Mouse (Mus musculus) urinary bladder, adult 18-20 months (tissue): ENCODE results near the gene Sost.
"Not testable (repeated sequence)": the region's sequence is repeated elsewhere in the genome, so short reads cannot be mapped to it uniquely, and the experiment has no call there.

Source experiments
- DNase-seq, 2 experiments: peaks; one replicate each; pipeline ENCODE4 v3.0.0; 2022; ENCODE audit warnings: low spot score in 2 of 2, mixed read lengths in 2 of 2

Sost gene

GRCm38 (mm10) chr11:101966965-101967614 lies at the start of gene Sost:
Gene Sost (minus strand): TSS chr11:101967015.
- DNase-seq: no peak

GRCm38 (mm10) chr11:102016136-102016535 lies 49.3 kb upstream of the Sost start:
- DNase-seq: no peak

- no peak for DNase-seq
Observed at GRCm38 (mm10) chr11:102015472-102015871, 48.7 kb upstream of the Sost start.

GRCm38 (mm10) chr11:102013201-102013600 lies 46.4 kb upstream of the Sost start:
- no peak for DNase-seq

- DNase-seq: no peak
Observed at GRCm38 (mm10) chr11:102011510-102011909, 44.7 kb upstream of the Sost start.

- DNase-seq: no peak
Observed at GRCm38 (mm10) chr11:102010140-102010539, 43.3 kb upstream of the Sost start.

- DNase-seq: no peak
Observed at GRCm38 (mm10) chr11:102008954-102009637, 42.3 kb upstream of the Sost start.

- DNase-seq: no peak
Observed at GRCm38 (mm10) chr11:102008372-102008771, 41.6 kb upstream of the Sost start.

GRCm38 (mm10) chr11:102006688-102007087 lies 39.9 kb upstream of the Sost start:
- DNase-seq: no peak

GRCm38 (mm10) chr11:102006271-102006670 lies 39.5 kb upstream of the Sost start:
- no peak for DNase-seq

- no peak for DNase-seq
Observed at GRCm38 (mm10) chr11:102004251-102004650, 37.4 kb upstream of the Sost start.

- DNase-seq: no peak
Observed at GRCm38 (mm10) chr11:101999466-101999865, 32.7 kb upstream of the Sost start.

GRCm38 (mm10) chr11:101998258-101998657 lies 31.4 kb upstream of the Sost start:
- DNase-seq: no peak

GRCm38 (mm10) chr11:101995938-101996337 lies 29.1 kb upstream of the Sost start:
- DNase-seq: no peak

GRCm38 (mm10) chr11:101994100-101994499 lies 27.3 kb upstream of the Sost start:
- DNase-seq: no peak

- DNase-seq: no peak
Observed at GRCm38 (mm10) chr11:101992411-101992810, 25.6 kb upstream of the Sost start.

GRCm38 (mm10) chr11:101991813-101992212 lies 25.0 kb upstream of the Sost start:
- DNase-seq: no peak

- no peak for DNase-seq
Observed at GRCm38 (mm10) chr11:101990244-101990643, 23.4 kb upstream of the Sost start.

- no peak for DNase-seq
Observed at GRCm38 (mm10) chr11:101986913-101987312, 20.1 kb upstream of the Sost start, which contains the start of gene Dusp3. Gene Dusp3 (minus strand): TSS chr11:101987013.

GRCm38 (mm10) chr11:101985990-101986389 lies 19.2 kb upstream of the Sost start:
- DNase-seq: peak; percentile 67 to 80

- not testable (repeated sequence) for DNase-seq
Observed at GRCm38 (mm10) chr11:101985450-101985849, 18.6 kb upstream of the Sost start.

- peak; percentile 77 to 89 for DNase-seq
Observed at GRCm38 (mm10) chr11:101984054-101985025, 17.5 kb upstream of the Sost start, which contains the start of gene Cfap97d1. Gene Cfap97d1 (plus strand): TSS chr11:101984279.
